Mouse (Mus musculus): ENCODE data around the gene Brca1. TPM values are rescaled to one million over a fixed set of nuclear protein-coding genes. Genes with fewer than 3 reads are reported as not detected.

Brca1 gene
- polyA plus RNA-seq, 1 experiment, result 0.67 TPM

- TF ChIP-seq CTCF (IDR thresholded peaks at IDR 0.05; ENCODE audit: borderline replicate concordance, insufficient read depth, low read depth, low read length) (no peak), POLR2A (IDR thresholded peaks at IDR 0.05; ENCODE audit: borderline replicate concordance, insufficient read depth, low read length) (no peak)
- Histone ChIP-seq H3K27me3 (ENCODE audit: control insufficient read depth, insufficient read depth, low read length) (no peaks in the 10 kb centered on the region), H3K4me3 (replicated peaks; ENCODE audit: insufficient read depth, low read depth, low read length) (no peak overlapping the region), H3K4me1 (ENCODE audit: control insufficient read depth, insufficient read depth, low read length) (no peaks in the 10 kb centered on the region; the same call in 1 of the 2 replicates), H3K27ac (ENCODE audit: insufficient read depth, low read length) (no peak overlapping the region)
- 91% methylated on average over 2 of the region's 2 CpGs for WGBS
- no peak for DNase-seq
Observed at GRCm38 (mm10) chr11:101583205-101583604, 31.4 kb upstream of the Brca1 start.

GRCm38 (mm10) chr11:101582054-101583035, 30.6 kb upstream of the Brca1 start, which contains the start of gene Tmem106a:
TSS of gene Tmem106a (plus strand) at chr11:101582242.
- TF ChIP-seq POLR2A (IDR thresholded peaks at IDR 0.05; ENCODE audit: borderline replicate concordance, insufficient read depth, low read length) (no peak), CTCF (IDR thresholded peaks at IDR 0.05; ENCODE audit: borderline replicate concordance, insufficient read depth, low read depth, low read length) (no peak)
- DNase-seq, result no peak
- no peak within 1 kb of the TSS for H3K27ac ChIP-seq (ENCODE audit: insufficient read depth, low read length)
- no peaks in the 10 kb centered on the region for H3K27me3 ChIP-seq (ENCODE audit: control insufficient read depth, insufficient read depth, low read length)
- H3K4me1 ChIP-seq (ENCODE audit: control insufficient read depth, insufficient read depth, low read length), result no peaks in the 10 kb centered on the region; the same call in 1 of the 2 replicates
- H3K4me3 ChIP-seq (replicated peaks; ENCODE audit: insufficient read depth, low read depth, low read length), result peak within 1 kb of the TSS; percentile 29
- WGBS, result 26% methylated on average over 31 of the region's 31 CpGs

DNA sequence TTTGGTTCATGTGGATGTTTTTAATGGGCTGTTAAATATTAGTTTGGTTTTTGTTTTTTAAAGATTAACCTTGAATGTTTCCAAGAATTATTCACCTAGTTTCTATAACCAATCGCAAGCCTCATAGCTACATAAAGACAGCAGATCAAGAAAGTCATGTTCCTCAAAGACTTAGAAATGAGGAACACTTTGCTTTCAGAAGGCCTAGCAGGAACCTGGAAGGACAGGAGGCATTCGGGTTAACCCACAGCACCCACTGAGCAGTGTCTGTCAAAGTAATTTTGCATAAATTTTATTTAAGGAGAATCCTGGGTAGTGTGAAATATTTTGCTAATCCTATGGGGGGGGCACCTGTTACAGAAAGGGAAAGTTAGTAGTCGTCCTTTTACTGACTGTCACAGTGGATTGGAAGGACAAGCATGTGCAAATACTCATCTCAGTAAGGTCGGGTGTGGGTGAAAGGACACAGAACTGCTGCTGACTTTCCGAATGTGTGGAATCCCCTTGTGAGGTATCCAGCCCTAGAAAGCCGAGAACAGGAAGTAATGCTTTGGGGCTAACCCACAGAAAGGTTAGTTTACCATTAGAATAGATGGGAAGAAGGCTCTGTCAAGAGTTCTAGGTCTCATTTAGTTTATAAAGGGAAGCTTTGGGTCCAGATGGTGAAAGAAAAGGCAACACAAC, 29.5 kb upstream of the Brca1 start:
- H3K27me3 ChIP-seq (ENCODE audit: control insufficient read depth, insufficient read depth, low read length), result no peaks in the 10 kb centered on the region
- no peak overlapping the region for H3K27ac ChIP-seq (ENCODE audit: insufficient read depth, low read length)
- no peak for TF ChIP-seq CTCF (IDR thresholded peaks at IDR 0.05; ENCODE audit: borderline replicate concordance, insufficient read depth, low read depth, low read length)
- no peak for TF ChIP-seq POLR2A (IDR thresholded peaks at IDR 0.05; ENCODE audit: borderline replicate concordance, insufficient read depth, low read length)
- no peak overlapping the region for H3K4me3 ChIP-seq (replicated peaks; ENCODE audit: insufficient read depth, low read depth, low read length)
- DNase-seq, result no peak
- no peaks in the 10 kb centered on the region; the same call in 1 of the 2 replicates for H3K4me1 ChIP-seq (ENCODE audit: control insufficient read depth, insufficient read depth, low read length)
- 73% methylated on average over 6 of the region's 6 CpGs for WGBS

- no peak overlapping the region for H3K4me3 ChIP-seq (replicated peaks; ENCODE audit: insufficient read depth, low read depth, low read length)
- 75% methylated on average over 6 of the region's 6 CpGs for WGBS
- no peaks in the 10 kb centered on the region for H3K27me3 ChIP-seq (ENCODE audit: control insufficient read depth, insufficient read depth, low read length)
- no peaks in the 10 kb centered on the region for H3K4me1 ChIP-seq (ENCODE audit: control insufficient read depth, insufficient read depth, low read length)
- TF ChIP-seq CTCF (IDR thresholded peaks at IDR 0.05; ENCODE audit: borderline replicate concordance, insufficient read depth, low read depth, low read length), result 0 out of 2 replicates have a peak, but pooled peaks have one; percentile 5
- no peak for TF ChIP-seq POLR2A (IDR thresholded peaks at IDR 0.05; ENCODE audit: borderline replicate concordance, insufficient read depth, low read length)
- no peak overlapping the region for H3K27ac ChIP-seq (ENCODE audit: insufficient read depth, low read length)
- DNase-seq, result no peak
Observed at GRCm38 (mm10) chr11:101576116-101576515, 24.4 kb upstream of the Brca1 start.

DNA sequence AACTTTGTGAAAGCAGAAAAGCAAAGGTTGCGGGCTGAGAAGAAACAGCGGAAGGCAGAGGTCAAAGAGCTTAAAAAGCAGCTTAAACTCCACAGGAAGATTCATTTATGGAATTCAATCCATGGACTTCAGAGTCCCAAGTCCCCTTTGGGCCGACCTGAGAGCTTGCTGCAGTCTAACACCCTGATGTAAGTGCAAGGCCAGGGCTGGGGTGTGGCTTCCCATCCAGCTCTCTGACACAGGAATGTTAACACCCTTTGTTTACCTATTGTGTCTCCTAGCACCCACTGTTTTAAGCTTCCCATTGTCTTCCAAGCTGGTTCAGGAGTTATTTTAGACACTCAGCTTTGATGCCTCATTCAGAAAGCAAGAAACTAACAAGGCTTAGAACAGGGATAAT, 16.7 kb upstream of the Brca1 start:
- no peak overlapping the region for H3K4me3 ChIP-seq (replicated peaks; ENCODE audit: insufficient read depth, low read depth, low read length)
- DNase-seq, result no peak
- WGBS, result 89% methylated on average over 3 of the region's 3 CpGs
- no peaks in the 10 kb centered on the region for H3K4me1 ChIP-seq (ENCODE audit: control insufficient read depth, insufficient read depth, low read length)
- no peaks in the 10 kb centered on the region for H3K27me3 ChIP-seq (ENCODE audit: control insufficient read depth, insufficient read depth, low read length)
- H3K27ac ChIP-seq (ENCODE audit: insufficient read depth, low read length), result no peak overlapping the region
- no peak for TF ChIP-seq POLR2A (IDR thresholded peaks at IDR 0.05; ENCODE audit: borderline replicate concordance, insufficient read depth, low read length)
- no peak for TF ChIP-seq CTCF (IDR thresholded peaks at IDR 0.05; ENCODE audit: borderline replicate concordance, insufficient read depth, low read depth, low read length)

- DNase-seq, result peak; percentile 30 to 34
- no peak for TF ChIP-seq POLR2A (IDR thresholded peaks at IDR 0.05; ENCODE audit: borderline replicate concordance, insufficient read depth, low read length)
- peak; percentile 71 for TF ChIP-seq CTCF (IDR thresholded peaks at IDR 0.05; ENCODE audit: borderline replicate concordance, insufficient read depth, low read depth, low read length)
- no peaks in the 10 kb centered on the region for H3K27me3 ChIP-seq (ENCODE audit: control insufficient read depth, insufficient read depth, low read length)
- no peaks in the 10 kb centered on the region for H3K4me1 ChIP-seq (ENCODE audit: control insufficient read depth, insufficient read depth, low read length)
- WGBS, result 16% methylated on average over 5 of the region's 5 CpGs
- H3K4me3 ChIP-seq (replicated peaks; ENCODE audit: insufficient read depth, low read depth, low read length), result no peak overlapping the region
- no peak overlapping the region for H3K27ac ChIP-seq (ENCODE audit: insufficient read depth, low read length)
Observed at GRCm38 (mm10) chr11:101562391-101562790, 10.6 kb upstream of the Brca1 start.

DNA sequence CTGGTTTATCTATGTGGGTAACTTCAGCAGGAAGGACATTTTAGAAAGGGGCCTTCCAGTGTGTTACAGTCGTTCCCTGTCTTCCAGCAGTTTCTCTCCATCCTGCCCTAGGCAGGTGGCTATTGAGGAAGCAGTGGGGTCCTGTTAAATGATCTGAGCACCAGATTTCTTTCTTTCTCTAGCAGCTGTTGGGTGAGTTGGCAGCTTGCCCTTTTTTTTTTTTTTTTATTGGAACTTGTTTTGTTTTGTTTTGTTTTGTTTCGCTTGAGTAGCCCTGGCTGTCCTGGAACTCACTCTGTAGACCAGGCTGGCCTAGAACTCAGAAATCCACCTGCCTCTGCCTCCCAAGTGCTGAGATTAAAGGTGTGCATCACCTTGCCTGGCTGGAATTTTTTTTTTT, 5.2 kb upstream of the Brca1 start:
- no peak for TF ChIP-seq POLR2A (IDR thresholded peaks at IDR 0.05; ENCODE audit: borderline replicate concordance, insufficient read depth, low read length)
- no peak for TF ChIP-seq CTCF (IDR thresholded peaks at IDR 0.05; ENCODE audit: borderline replicate concordance, insufficient read depth, low read depth, low read length)
- Histone ChIP-seq H3K27me3 (ENCODE audit: control insufficient read depth, insufficient read depth, low read length) (no peaks in the 10 kb centered on the region), H3K4me3 (replicated peaks; ENCODE audit: insufficient read depth, low read depth, low read length) (no peak overlapping the region), H3K27ac (ENCODE audit: insufficient read depth, low read length) (no peak overlapping the region), H3K4me1 (ENCODE audit: control insufficient read depth, insufficient read depth, low read length) (no peaks in the 10 kb centered on the region)
- WGBS, result 28% methylated on average over 2 of the region's 2 CpGs
- DNase-seq, result no peak

Data from cerebellum, adult 2 months (tissue).